Mouse (Mus musculus) ES-Bruce4 (cell line): ENCODE data around the gene Rbm39. TPM values are rescaled to one million over a fixed set of nuclear protein-coding genes. Genes with fewer than 3 reads are reported as not detected.

Experiments used
- H3K27ac ChIP-seq: 2 replicates; pipeline ENCODE4 v1.5.1; 2012; ENCODE audit warnings: low read length, inconsistent platforms; ENCODE audit not compliant: insufficient read depth
- H3K27me3 ChIP-seq: 2 replicates; pipeline ENCODE4 v1.6.1; 2012; ENCODE audit warnings: mild to moderate bottlenecking, low read length, inconsistent platforms; ENCODE audit not compliant: control insufficient read depth, poor library complexity, insufficient read depth, severe bottlenecking
- H3K36me3 ChIP-seq: 2 replicates; pipeline ENCODE4 v1.6.1; 2012; ENCODE audit warnings: inconsistent platforms, mild to moderate bottlenecking, low read length, moderate library complexity; ENCODE audit not compliant: control insufficient read depth, poor library complexity, insufficient read depth, severe bottlenecking
- H3K4me1 ChIP-seq: one replicate; pipeline ENCODE4 v1.8.1; 2011; ENCODE audit warnings: low read length; ENCODE audit not compliant: control insufficient read depth, insufficient read depth
- H3K4me3 ChIP-seq: 2 replicates; pipeline ENCODE4 v1.5.1; 2011; ENCODE audit warnings: low read depth, mild to moderate bottlenecking, low read length
- H3K9ac ChIP-seq: 2 replicates; pipeline ENCODE4 v1.6.1; 2012; ENCODE audit warnings: low read depth, mild to moderate bottlenecking, inconsistent platforms; ENCODE audit not compliant: poor library complexity, severe bottlenecking
- H3K9me3 ChIP-seq: replicated peaks from 2 replicates; pipeline ENCODE4 v1.6.1; 2012; ENCODE audit warnings: mild to moderate bottlenecking, low read length, inconsistent platforms; ENCODE audit not compliant: control insufficient read depth, poor library complexity, insufficient read depth, severe bottlenecking
- CTCF ChIP-seq: IDR thresholded peaks from one replicate; pipeline ENCODE4 v1.8.1; 2011; ENCODE audit warnings: low read depth, low read length
- EP300 ChIP-seq: IDR thresholded peaks from 2 replicates; pipeline ENCODE4 v1.6.1; 2011; ENCODE audit warnings: low read depth, low read length; ENCODE audit not compliant: insufficient read depth
- POLR2A ChIP-seq: IDR thresholded peaks from one replicate; pipeline ENCODE4 v1.8.1; 2011; ENCODE audit warnings: low read length; ENCODE audit not compliant: insufficient read depth
- polyA plus RNA-seq: library from polyadenylated mRNA; stranded (reverse); fragments of >200 nt; gene quantifications from 2 replicates; pipeline ENCODE4 v1.2.4, GENCODE M21; 2011; ENCODE audit warnings: low read depth; ENCODE audit not compliant: missing spikeins, insufficient read depth, insufficient read length

Rbm39 gene
- polyA plus RNA-seq, 1 experiment = 518 TPM

DNA sequence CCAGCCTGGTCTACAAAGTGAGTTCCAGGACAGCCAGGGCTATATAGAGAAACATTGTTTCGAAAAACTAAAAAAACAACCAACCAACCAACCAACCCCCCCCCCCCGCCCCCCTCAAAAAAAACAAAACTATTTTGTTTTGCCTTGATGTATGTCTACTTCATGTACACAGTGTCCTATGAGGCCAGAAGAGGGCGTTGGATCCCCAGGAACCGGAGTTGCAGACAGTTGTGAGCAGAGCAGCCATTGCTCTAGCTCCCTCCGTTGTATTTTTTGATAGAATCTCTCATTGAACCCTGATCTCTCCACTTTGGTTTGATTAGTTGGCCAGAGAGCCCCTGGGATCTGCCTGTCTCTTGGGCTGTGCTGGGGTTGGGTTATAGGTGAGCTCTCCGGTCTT lies 23.9 kb upstream of the Rbm39 start:
- Histone ChIP-seq H3K27me3 (no peaks in the 10 kb centered on the region), H3K9ac (no peak overlapping the region), H3K4me3 (no peak overlapping the region), H3K36me3 (peaks cover 16% of the 10 kb centered on the region), H3K27ac (no peak overlapping the region), H3K4me1 (peaks cover 5% of the 10 kb centered on the region), H3K9me3 (no peaks in the 10 kb centered on the region)
- peak; percentile 49 for TF ChIP-seq CTCF
- no peak for TF ChIP-seq EP300

DNA sequence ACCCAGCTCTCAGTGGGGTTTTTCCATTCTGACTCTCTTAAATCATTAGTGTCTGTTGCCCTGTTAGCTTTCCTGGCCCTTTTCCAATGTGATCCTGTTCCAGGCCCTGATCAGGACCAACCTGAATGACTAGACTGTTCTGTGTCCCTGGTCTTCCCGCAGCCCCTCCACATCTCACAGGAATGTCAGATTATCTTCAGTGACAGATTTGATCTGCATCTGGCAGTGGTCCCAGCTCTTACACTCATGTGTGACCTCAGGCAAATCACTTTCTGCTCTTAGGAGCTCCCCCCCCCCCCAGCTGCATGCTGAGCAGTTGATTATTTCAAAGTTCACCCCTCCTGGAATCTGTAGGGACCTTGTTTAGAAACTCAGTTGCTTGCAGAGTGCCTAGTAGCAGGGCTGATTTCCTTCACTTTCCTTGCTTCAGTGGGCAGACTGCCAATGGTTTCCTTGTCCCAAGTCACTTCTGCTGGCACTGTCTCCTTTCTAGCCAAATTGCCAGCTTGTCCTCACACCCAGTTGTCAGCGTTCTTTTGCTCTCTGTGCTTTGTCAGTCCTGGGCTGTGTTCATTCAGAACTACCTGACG lies 22.9 kb upstream of the Rbm39 start:
- Histone ChIP-seq H3K27ac (peak overlapping the region; percentile 8; the same call in 1 of the 2 replicates), H3K9me3 (no peaks in the 10 kb centered on the region), H3K4me3 (no peak overlapping the region), H3K4me1 (peaks cover 5% of the 10 kb centered on the region), H3K36me3 (peaks cover 16% of the 10 kb centered on the region), H3K9ac (peak overlapping the region; percentile 51; the same call in 1 of the 2 replicates), H3K27me3 (no peaks in the 10 kb centered on the region)
- TF ChIP-seq CTCF (no peak), EP300 (no peak), POLR2A (no peak)

GRCm38 (mm10) chr2:156201486-156201885 lies 21.4 kb upstream of the Rbm39 start:
- H3K36me3 ChIP-seq = peaks cover 13% of the 10 kb centered on the region
- no peak for TF ChIP-seq CTCF
- no peak for TF ChIP-seq POLR2A
- no peak for TF ChIP-seq EP300

DNA sequence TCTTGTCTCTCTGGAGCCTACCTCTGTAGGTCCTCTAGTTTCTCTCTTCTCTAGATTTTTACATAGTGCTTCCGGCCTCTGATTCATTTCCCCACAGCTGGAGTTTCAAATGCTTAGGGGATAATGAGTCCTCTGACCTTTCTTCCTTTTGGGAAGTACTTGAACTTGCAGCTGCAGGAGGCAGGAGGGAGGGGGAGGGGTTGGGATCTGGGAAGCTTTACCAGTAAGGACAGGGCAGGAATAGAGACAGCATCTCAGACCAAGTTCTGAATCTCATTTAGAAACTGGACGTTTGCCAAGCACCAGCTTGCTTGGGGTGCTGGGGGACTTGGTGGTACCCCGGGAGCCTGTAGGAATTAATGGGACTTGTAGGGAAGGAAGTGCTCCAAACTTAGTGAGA lies 19.9 kb upstream of the Rbm39 start:
- Histone ChIP-seq H3K27ac (peak overlapping the region; percentile 86), H3K36me3 (peaks cover 8% of the 10 kb centered on the region), H3K4me1 (peaks cover 6% of the 10 kb centered on the region)

More at GRCm38 (mm10) chr2:156201486-156201885, 21.4 kb upstream of the Rbm39 start:
- peaks cover 5% of the 10 kb centered on the region for H3K4me1 ChIP-seq
- no peaks in the 10 kb centered on the region for H3K27me3 ChIP-seq
- no peaks in the 10 kb centered on the region for H3K9me3 ChIP-seq
- H3K4me3 ChIP-seq = no peak overlapping the region
- H3K27ac ChIP-seq = 0 out of 2 replicates have a peak overlapping the region, but pooled peaks have one; percentile 7
- no peak overlapping the region for H3K9ac ChIP-seq

GRCm38 (mm10) chr2:156197129-156197911 lies 17.3 kb upstream of the Rbm39 start:
- peaks cover 2% of the 10 kb centered on the region for H3K4me1 ChIP-seq

More for the DNA sequence above, 19.9 kb upstream of the Rbm39 start:
- Histone ChIP-seq H3K4me3 (0 out of 2 replicates have a peak overlapping the region, but pooled peaks have one; percentile 14), H3K27me3 (no peaks in the 10 kb centered on the region), H3K9ac (peak overlapping the region; percentile 78), H3K9me3 (no peaks in the 10 kb centered on the region)
- TF ChIP-seq EP300 = peak; percentile 36; the same call in 1 of the 2 replicates
- TF ChIP-seq CTCF = no peak

More at GRCm38 (mm10) chr2:156197129-156197911, 17.3 kb upstream of the Rbm39 start:
- TF ChIP-seq POLR2A = no peak
- TF ChIP-seq EP300 = no peak
- TF ChIP-seq CTCF = no peak
- Histone ChIP-seq H3K9ac (peak overlapping the region; percentile 78), H3K9me3 (no peaks in the 10 kb centered on the region), H3K36me3 (peaks cover 8% of the 10 kb centered on the region), H3K27ac (peak overlapping the region; percentile 52; the same call in 1 of the 2 replicates), H3K4me3 (peak overlapping the region; percentile 97), H3K27me3 (no peaks in the 10 kb centered on the region)
